Mouse (Mus musculus) ES-Bruce4 (cell line): ENCODE measurements around the gene Fus. TPM values are rescaled to one million over a fixed set of nuclear protein-coding genes. Genes with fewer than 3 reads are reported as not detected.

Source experiments
- H3K27ac ChIP-seq: 2 replicates; pipeline ENCODE4 v1.5.1; 2012; ENCODE audit warnings: low read length, inconsistent platforms; ENCODE audit not compliant: insufficient read depth
- H3K27me3 ChIP-seq: 2 replicates; pipeline ENCODE4 v1.6.1; 2012; ENCODE audit warnings: mild to moderate bottlenecking, low read length, inconsistent platforms; ENCODE audit not compliant: control insufficient read depth, poor library complexity, insufficient read depth, severe bottlenecking
- H3K36me3 ChIP-seq: 2 replicates; pipeline ENCODE4 v1.6.1; 2012; ENCODE audit warnings: inconsistent platforms, mild to moderate bottlenecking, low read length, moderate library complexity; ENCODE audit not compliant: control insufficient read depth, poor library complexity, insufficient read depth, severe bottlenecking
- H3K4me1 ChIP-seq: one replicate; pipeline ENCODE4 v1.8.1; 2011; ENCODE audit warnings: low read length; ENCODE audit not compliant: control insufficient read depth, insufficient read depth
- H3K4me3 ChIP-seq: 2 replicates; pipeline ENCODE4 v1.5.1; 2011; ENCODE audit warnings: low read depth, mild to moderate bottlenecking, low read length
- H3K9ac ChIP-seq: 2 replicates; pipeline ENCODE4 v1.6.1; 2012; ENCODE audit warnings: low read depth, mild to moderate bottlenecking, inconsistent platforms; ENCODE audit not compliant: poor library complexity, severe bottlenecking
- H3K9me3 ChIP-seq: replicated peaks from 2 replicates; pipeline ENCODE4 v1.6.1; 2012; ENCODE audit warnings: mild to moderate bottlenecking, low read length, inconsistent platforms; ENCODE audit not compliant: control insufficient read depth, poor library complexity, insufficient read depth, severe bottlenecking
- CTCF ChIP-seq: IDR thresholded peaks from one replicate; pipeline ENCODE4 v1.8.1; 2011; ENCODE audit warnings: low read depth, low read length
- EP300 ChIP-seq: IDR thresholded peaks from 2 replicates; pipeline ENCODE4 v1.6.1; 2011; ENCODE audit warnings: low read depth, low read length; ENCODE audit not compliant: insufficient read depth
- POLR2A ChIP-seq: IDR thresholded peaks from one replicate; pipeline ENCODE4 v1.8.1; 2011; ENCODE audit warnings: low read length; ENCODE audit not compliant: insufficient read depth
- polyA plus RNA-seq: library from polyadenylated mRNA; stranded (reverse); fragments of >200 nt; gene quantifications from 2 replicates; pipeline ENCODE4 v1.2.4, GENCODE M21; 2011; ENCODE audit warnings: low read depth; ENCODE audit not compliant: missing spikeins, insufficient read depth, insufficient read length

Fus gene
- polyA plus RNA-seq, 1 experiment = 1,655 TPM

DNA sequence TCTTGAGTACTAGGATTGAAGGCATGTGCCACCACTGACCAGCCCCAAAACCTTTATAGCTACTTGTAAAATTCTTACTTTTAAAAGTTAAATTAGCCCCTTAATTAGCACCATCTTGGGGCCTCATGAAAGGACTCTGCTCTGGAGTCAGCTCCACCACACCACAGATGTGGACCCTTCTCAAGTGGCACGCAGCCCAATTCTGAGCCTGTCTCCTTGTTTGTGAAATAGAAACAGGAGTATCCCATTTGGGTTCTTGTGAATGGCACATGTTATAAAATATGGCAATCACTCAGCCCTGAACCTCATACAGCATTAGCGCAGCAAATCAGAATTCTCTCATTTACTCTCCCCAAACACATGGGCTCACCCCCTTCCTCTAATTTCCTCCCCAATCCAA is 11.6 kb downstream of the Fus start:
- H3K36me3 ChIP-seq = peaks cover 97% of the 10 kb centered on the region
- no peak overlapping the region for H3K27ac ChIP-seq
- TF ChIP-seq EP300 (no peak), CTCF (no peak), POLR2A (no peak)
- H3K9me3 ChIP-seq = no peaks in the 10 kb centered on the region
- no peak overlapping the region for H3K4me3 ChIP-seq
- H3K27me3 ChIP-seq = no peaks in the 10 kb centered on the region
- H3K4me1 ChIP-seq = no peaks in the 10 kb centered on the region
- no peak overlapping the region for H3K9ac ChIP-seq

GRCm38 (mm10) chr7:127980606-127981005 is 13.3 kb downstream of the Fus start:
- no peaks in the 10 kb centered on the region for H3K27me3 ChIP-seq
- TF ChIP-seq POLR2A = no peak
- TF ChIP-seq EP300 = no peak
- TF ChIP-seq CTCF = no peak
- no peak overlapping the region for H3K9ac ChIP-seq
- no peaks in the 10 kb centered on the region for H3K9me3 ChIP-seq
- no peaks in the 10 kb centered on the region for H3K4me1 ChIP-seq
- peak overlapping the region; percentile 7; the same call in 1 of the 2 replicates for H3K27ac ChIP-seq
- H3K36me3 ChIP-seq = peaks cover 97% of the 10 kb centered on the region
- H3K4me3 ChIP-seq = no peak overlapping the region

DNA sequence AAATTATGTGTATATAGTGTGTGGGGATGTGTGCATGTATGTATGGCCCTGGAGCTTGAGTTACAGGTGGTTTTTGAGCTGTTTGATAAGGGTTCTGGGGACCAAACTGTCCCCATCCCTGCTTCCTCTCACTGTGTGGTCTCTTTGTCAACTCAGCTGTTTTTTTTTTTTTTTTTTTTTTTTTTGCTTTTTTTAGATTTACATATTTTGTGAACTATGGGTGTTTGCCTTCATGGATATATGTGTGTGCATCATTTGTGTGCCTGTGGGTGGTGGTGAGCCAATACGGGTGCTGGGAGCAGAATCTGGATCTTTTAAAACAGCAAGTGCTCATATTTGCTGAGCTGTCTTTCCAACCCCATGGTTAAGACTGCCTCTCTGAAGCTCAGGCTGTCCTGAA is 21.6 kb downstream of the Fus start:
- no peak overlapping the region for H3K4me3 ChIP-seq
- no peaks in the 10 kb centered on the region for H3K4me1 ChIP-seq
- TF ChIP-seq POLR2A (no peak), EP300 (no peak), CTCF (no peak)
- H3K27me3 ChIP-seq = no peaks in the 10 kb centered on the region
- no peaks in the 10 kb centered on the region for H3K9me3 ChIP-seq
- H3K36me3 ChIP-seq = peaks cover 75% of the 10 kb centered on the region
- H3K9ac ChIP-seq = no peak overlapping the region
- H3K27ac ChIP-seq = no peak overlapping the region

GRCm38 (mm10) chr7:127991643-127992487 is 24.6 kb downstream of the Fus start:
- Histone ChIP-seq H3K36me3 (peaks cover 46% of the 10 kb centered on the region), H3K9me3 (no peaks in the 10 kb centered on the region), H3K4me1 (no peaks in the 10 kb centered on the region), H3K27ac (peak overlapping the region; percentile 84), H3K4me3 (no peak overlapping the region), H3K27me3 (no peaks in the 10 kb centered on the region), H3K9ac (no peak overlapping the region)
- TF ChIP-seq POLR2A (no peak), CTCF (peak; percentile 45)

- Histone ChIP-seq H3K27me3 (no peaks in the 10 kb centered on the region), H3K27ac (peak overlapping the region; percentile 74), H3K9me3 (no peaks in the 10 kb centered on the region), H3K4me3 (peak overlapping the region; percentile 92), H3K4me1 (no peaks in the 10 kb centered on the region), H3K9ac (peak overlapping the region; percentile 56), H3K36me3 (peaks cover 38% of the 10 kb centered on the region)
- TF ChIP-seq CTCF = no peak
- no peak for TF ChIP-seq EP300
- TF ChIP-seq POLR2A = no peak
These were observed 25.5 kb downstream of the Fus start for GRCm38 (mm10) chr7:127992488-127993340.
